Mouse (Mus musculus) v-Abl transformed pro-B cells (cell line): ENCODE measurements at regions not wholly inside any gene's neighbourhood (a gene's known extent, or its start where the extent isn't known, plus 50 kb on each side); places are given as distances from the start of the nearest gene placed in this dataset.

Source experiments
- in situ Hi-C, 2 experiments: fragments of 400-800 bp; cut with MboI; formaldehyde crosslinking; loops; one replicate each; pipeline ENCODE4 v1.15.1; 2025; ENCODE audit not compliant: unreplicated experiment in 2 of 2

- in situ Hi-C loops, result no loop called here
Measured at GRCm38 (mm10) chr9:61205049-61205448, 167.1 kb upstream of the Tle3 start.

- in situ Hi-C loops, result no loop called here
Measured at GRCm38 (mm10) chr9:61206725-61207365, 165.3 kb upstream of the Tle3 start.

GRCm38 (mm10) chr9:61207423-61208150 is 164.6 kb upstream of the Tle3 start:
- in situ Hi-C loops, result no loop called here

- in situ Hi-C loops, result no loop called here
Measured at GRCm38 (mm10) chr9:61211627-61212026, 160.5 kb upstream of the Tle3 start.

- in situ Hi-C loops, result no loop called here
Measured at GRCm38 (mm10) chr9:61214943-61215342, 157.2 kb upstream of the Tle3 start.

GRCm38 (mm10) chr9:61216012-61216770 is 156.0 kb upstream of the Tle3 start:
- in situ Hi-C loops, result no loop called here

- in situ Hi-C loops, result no loop called here
Measured at GRCm38 (mm10) chr9:61220017-61220416, 152.1 kb upstream of the Tle3 start.

- in situ Hi-C loops, result no loop called here
Measured at GRCm38 (mm10) chr9:61222212-61223003, 149.8 kb upstream of the Tle3 start.

- in situ Hi-C loops, result no loop called here
Measured at GRCm38 (mm10) chr9:61225020-61225652, 147.0 kb upstream of the Tle3 start.

- in situ Hi-C loops, result no loop called here
Measured at GRCm38 (mm10) chr9:61225882-61226281, 146.3 kb upstream of the Tle3 start.

GRCm38 (mm10) chr9:61226596-61227384 is 145.4 kb upstream of the Tle3 start:
- in situ Hi-C loops, result no loop called here

- in situ Hi-C loops, result no loop called here
Measured at GRCm38 (mm10) chr9:61227492-61228229, 144.5 kb upstream of the Tle3 start.

- in situ Hi-C loops, result no loop called here
Measured at GRCm38 (mm10) chr9:61228230-61228631, 143.9 kb upstream of the Tle3 start.

GRCm38 (mm10) chr9:61230306-61230705 is 141.9 kb upstream of the Tle3 start:
- in situ Hi-C loops, result no loop called here

- in situ Hi-C loops, result no loop called here
Measured at GRCm38 (mm10) chr9:61232630-61233029, 139.5 kb upstream of the Tle3 start.

- in situ Hi-C loops, result no loop called here
Measured at GRCm38 (mm10) chr9:61233251-61233650, 138.9 kb upstream of the Tle3 start.

GRCm38 (mm10) chr9:61235653-61236610 is 136.2 kb upstream of the Tle3 start:
- in situ Hi-C loops, result no loop called here
